Mouse (Mus musculus) kidney, postnatal 0 days (tissue): Measurements from ENCODE around the gene Rnf220. TPM values are rescaled to one million over a fixed set of nuclear protein-coding genes. Genes with fewer than 3 reads are reported as not detected.

Experiments
- ATAC-seq: fragments of 200-750 bp; cut with Nextera tagmentation; replicated peaks from 2 replicates; pipeline ENCODE4 v1.8.0; 2017; ENCODE audit warnings: low read depth, moderate number of reproducible peaks, moderate TSS enrichment, moderate library complexity; ENCODE audit not compliant: low FRiP score
- DNase-seq: peaks from one replicate; pipeline ENCODE4 v3.0.0-alpha.2; 2016; ENCODE audit warnings: low spot score
- H3K27ac ChIP-seq: fragments of 300-500 bp; sonication (generic); 2 replicates; pipeline ENCODE4 v1.5.1; 2014; ENCODE audit warnings: mild to moderate bottlenecking
- H3K27me3 ChIP-seq: fragments of 300-500 bp; sonication (generic); 2 replicates; pipeline ENCODE4 v1.6.1; 2014; ENCODE audit warnings: low read length, mixed read lengths; ENCODE audit not compliant: insufficient read depth
- H3K36me3 ChIP-seq: fragments of 300-500 bp; sonication (generic); 2 replicates; pipeline ENCODE4 v1.6.1; 2014; ENCODE audit warnings: low read length, mixed read lengths; ENCODE audit not compliant: insufficient read depth
- H3K4me1 ChIP-seq: fragments of 300-500 bp; sonication (generic); replicated peaks from 2 replicates; pipeline ENCODE4 v1.6.1; 2014; ENCODE audit warnings: antibody characterized with exemption, low read length, mixed read lengths; ENCODE audit not compliant: insufficient read depth
- H3K4me2 ChIP-seq: fragments of 300-500 bp; sonication (generic); 2 replicates; pipeline ENCODE4 v1.6.1; 2014; ENCODE audit warnings: mild to moderate bottlenecking, low read length, moderate library complexity, mixed read lengths
- H3K4me3 ChIP-seq: fragments of 300-500 bp; sonication (generic); replicated peaks from 2 replicates; pipeline ENCODE4 v1.5.1; 2014; ENCODE audit warnings: low read depth, low read length
- H3K9ac ChIP-seq: fragments of 300-500 bp; sonication (generic); 2 replicates; pipeline ENCODE4 v1.6.1; 2014; ENCODE audit warnings: low read depth, low read length
- H3K9me3 ChIP-seq: fragments of 300-500 bp; sonication (generic); replicated peaks from 2 replicates; pipeline ENCODE4 v1.6.1; 2016; ENCODE audit warnings: low read length, inconsistent platforms, mixed read lengths
- CTCF ChIP-seq: IDR thresholded peaks from 2 replicates; pipeline ENCODE4 v1.5.1; 2016; ENCODE audit warnings: antibody characterized with exemption, low read depth, mild to moderate bottlenecking, moderate library complexity
- WGBS: fragments of 180-500 bp; shearing (Covaris S2); extraction: QIAGEN DNeasy Blood & Tissue Kit; methylation state at CpG from one replicate; pipeline ENCODE4 v1.1.7; 2014; 5-methylcytosine and 5-hydroxymethylcytosine counted together
- polyA plus RNA-seq: library from polyadenylated mRNA; unstranded; fragments of >200 nt; fragmentation: Nextera tagmentation; extraction: Ambion mirVana; gene quantifications from 2 replicates; pipeline ENCODE4 v1.2.1, GENCODE M21; 2015

Rnf220 gene
- polyA plus RNA-seq, 1 experiment from 2014 or later = 62.1 TPM

GRCm38 (mm10) chr4:117252755-117253154 lies 244.1 kb downstream of the Rnf220 start:
- WGBS = 65% methylated on average over 5 of the region's 5 CpGs
- Histone ChIP-seq H3K9me3 (no peaks in the 10 kb centered on the region), H3K27ac (peak overlapping the region; percentile 92), H3K4me3 (no peak overlapping the region), H3K9ac (no peak overlapping the region), H3K4me2 (peak overlapping the region; percentile 78), H3K27me3 (no peaks in the 10 kb centered on the region), H3K4me1 (0 out of 2 replicates have a peak, but pooled peaks cover 7% of the 10 kb centered on the region), H3K36me3 (no peaks in the 10 kb centered on the region)
- no peak for ATAC-seq
- peak; percentile 24 for DNase-seq
- no peak for TF ChIP-seq CTCF

DNA sequence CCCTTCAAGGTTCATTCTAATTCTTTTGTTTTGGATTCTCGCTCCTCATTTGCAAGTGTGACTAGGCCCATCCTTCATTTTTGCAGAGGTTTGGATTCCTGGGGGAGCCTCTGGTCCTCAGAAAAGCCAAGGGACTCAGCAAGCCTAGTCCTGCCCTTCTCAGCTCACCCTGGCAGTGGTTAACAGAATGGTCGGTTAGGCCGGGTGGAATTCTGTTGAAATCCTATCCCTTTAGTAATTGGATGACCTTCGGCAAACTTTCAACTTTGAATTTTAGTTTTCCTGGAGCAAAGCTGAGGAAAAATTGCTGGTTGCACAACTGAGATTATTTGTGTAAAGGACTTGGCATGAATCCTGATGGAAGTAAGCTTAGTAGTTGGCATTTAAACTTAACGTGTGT lies 244.5 kb downstream of the Rnf220 start:
- peak; percentile 46 for DNase-seq
- 0 out of 2 replicates have a peak, but pooled peaks cover 7% of the 10 kb centered on the region for H3K4me1 ChIP-seq
- H3K27me3 ChIP-seq = no peaks in the 10 kb centered on the region
- H3K9me3 ChIP-seq = no peaks in the 10 kb centered on the region
- H3K36me3 ChIP-seq = no peaks in the 10 kb centered on the region
- H3K9ac ChIP-seq = peak overlapping the region; percentile 78
- 18% methylated on average over 5 of the region's 5 CpGs for WGBS
- ATAC-seq = 0 out of 2 replicates have a peak, but pooled peaks have one; percentile 20
- TF ChIP-seq CTCF = no peak
- H3K4me2 ChIP-seq = peak overlapping the region; percentile 78
- peak overlapping the region; percentile 92 for H3K27ac ChIP-seq
- H3K4me3 ChIP-seq = peak overlapping the region; percentile 65

GRCm38 (mm10) chr4:117251801-117252316 lies 245.0 kb downstream of the Rnf220 start, which contains the start of the genes Tmem53 and Armh1:
Gene Tmem53 (plus strand): TSS chr4:117251951.
Gene Armh1 (minus strand): TSS chr4:117252125.
- no peak for TF ChIP-seq CTCF
- Histone ChIP-seq H3K4me2 (peak within 1 kb of the TSS; percentile 78), H3K27ac (peak within 1 kb of the TSS; percentile 92), H3K9ac (peak within 1 kb of the TSS; percentile 78), H3K9me3 (no peaks in the 10 kb centered on the region), H3K36me3 (no peaks in the 10 kb centered on the region), H3K4me1 (0 out of 2 replicates have a peak, but pooled peaks cover 7% of the 10 kb centered on the region), H3K27me3 (no peaks in the 10 kb centered on the region), H3K4me3 (peak within 1 kb of the TSS; percentile 65)
- WGBS = under 1% methylated on average over 36 of the region's 43 CpGs
- DNase-seq = peak; percentile 97
- ATAC-seq = peak; percentile 98

DNA sequence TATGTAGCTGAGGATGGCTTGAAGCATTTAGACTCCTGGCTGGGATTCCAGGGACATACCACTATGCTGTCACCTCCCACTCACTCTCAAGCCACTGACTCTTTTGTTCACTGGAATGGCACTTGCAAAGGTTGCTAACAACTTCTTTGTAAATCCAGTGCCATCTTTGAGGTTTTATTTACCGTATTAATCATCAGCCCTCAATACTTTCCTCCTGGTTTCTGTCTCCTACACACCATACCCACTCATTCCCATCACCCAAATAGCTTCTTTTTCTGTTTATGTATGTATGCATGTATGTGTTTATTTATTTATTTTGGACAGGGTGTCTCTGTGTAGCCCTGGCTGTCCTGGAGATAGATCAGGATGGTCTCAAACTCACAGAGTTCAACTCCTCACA lies 245.9 kb downstream of the Rnf220 start:
- 79% methylated on average over 1 of the region's 1 CpGs for WGBS
- ATAC-seq = no peak
- Histone ChIP-seq H3K4me1 (0 out of 2 replicates have a peak, but pooled peaks cover 7% of the 10 kb centered on the region), H3K27me3 (no peaks in the 10 kb centered on the region), H3K4me2 (peak overlapping the region; percentile 78; the same call in 1 of the 2 replicates), H3K9ac (no peak overlapping the region), H3K4me3 (no peak overlapping the region), H3K27ac (0 out of 2 replicates have a peak overlapping the region, but pooled peaks have one; percentile 26), H3K9me3 (no peaks in the 10 kb centered on the region), H3K36me3 (no peaks in the 10 kb centered on the region)
- TF ChIP-seq CTCF = no peak
- no peak for DNase-seq

- Histone ChIP-seq H3K4me2 (no peak overlapping the region), H3K9ac (no peak overlapping the region), H3K27me3 (no peaks in the 10 kb centered on the region), H3K27ac (no peak overlapping the region), H3K4me1 (no peaks in the 10 kb centered on the region), H3K9me3 (no peaks in the 10 kb centered on the region), H3K4me3 (no peak overlapping the region), H3K36me3 (no peaks in the 10 kb centered on the region)
- 71% methylated on average over 6 of the region's 6 CpGs for WGBS
- DNase-seq (no peak), ATAC-seq (no peak)
- no peak for TF ChIP-seq CTCF
Measured at GRCm38 (mm10) chr4:117240867-117241266, 256.0 kb downstream of the Rnf220 start.

DNA sequence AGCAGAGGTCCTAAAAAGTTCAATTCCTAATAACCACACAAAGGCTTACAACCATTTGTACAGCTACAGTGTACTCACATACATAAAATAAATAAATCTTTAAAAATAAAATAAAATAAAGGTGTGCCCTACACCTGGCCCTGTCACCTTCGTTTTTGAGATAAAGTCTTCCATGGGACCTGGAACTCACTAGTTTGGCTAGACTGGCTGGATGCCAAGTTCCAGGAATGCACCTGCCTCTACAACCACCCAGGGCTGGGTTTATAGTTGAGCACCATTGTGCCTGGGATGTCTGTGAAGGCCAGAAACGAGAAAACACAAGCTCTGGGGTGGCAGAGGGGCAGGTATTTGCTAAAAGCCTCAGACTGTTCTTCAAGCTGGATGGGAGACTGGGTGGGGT lies 257.7 kb downstream of the Rnf220 start:
- no peaks in the 10 kb centered on the region for H3K4me1 ChIP-seq
- no peaks in the 10 kb centered on the region for H3K9me3 ChIP-seq
- H3K4me2 ChIP-seq = no peak overlapping the region
- 48% methylated on average over 2 of the region's 2 CpGs for WGBS
- no peak for DNase-seq
- H3K36me3 ChIP-seq = no peaks in the 10 kb centered on the region
- no peak overlapping the region for H3K4me3 ChIP-seq
- no peaks in the 10 kb centered on the region for H3K27me3 ChIP-seq
- ATAC-seq = no peak
- no peak overlapping the region for H3K9ac ChIP-seq
- no peak overlapping the region for H3K27ac ChIP-seq
- no peak for TF ChIP-seq CTCF
